Mouse (Mus musculus) embryonic fibroblast, embryonic 13.5 days (primary cell): ENCODE results near the gene Acot13.

ENCODE experiments used
- CTCF ChIP-seq: IDR thresholded peaks from 2 replicates; pipeline ENCODE4 v1.5.1; 2011; ENCODE audit warnings: mild to moderate bottlenecking, control low read depth, low read length, moderate library complexity, borderline replicate concordance; ENCODE audit not compliant: insufficient read depth
- POLR2A ChIP-seq: IDR thresholded peaks from 2 replicates; pipeline ENCODE4 v1.6.1; 2011; ENCODE audit warnings: low read depth, mild to moderate bottlenecking, control low read depth, low read length, moderate library complexity

DNA sequence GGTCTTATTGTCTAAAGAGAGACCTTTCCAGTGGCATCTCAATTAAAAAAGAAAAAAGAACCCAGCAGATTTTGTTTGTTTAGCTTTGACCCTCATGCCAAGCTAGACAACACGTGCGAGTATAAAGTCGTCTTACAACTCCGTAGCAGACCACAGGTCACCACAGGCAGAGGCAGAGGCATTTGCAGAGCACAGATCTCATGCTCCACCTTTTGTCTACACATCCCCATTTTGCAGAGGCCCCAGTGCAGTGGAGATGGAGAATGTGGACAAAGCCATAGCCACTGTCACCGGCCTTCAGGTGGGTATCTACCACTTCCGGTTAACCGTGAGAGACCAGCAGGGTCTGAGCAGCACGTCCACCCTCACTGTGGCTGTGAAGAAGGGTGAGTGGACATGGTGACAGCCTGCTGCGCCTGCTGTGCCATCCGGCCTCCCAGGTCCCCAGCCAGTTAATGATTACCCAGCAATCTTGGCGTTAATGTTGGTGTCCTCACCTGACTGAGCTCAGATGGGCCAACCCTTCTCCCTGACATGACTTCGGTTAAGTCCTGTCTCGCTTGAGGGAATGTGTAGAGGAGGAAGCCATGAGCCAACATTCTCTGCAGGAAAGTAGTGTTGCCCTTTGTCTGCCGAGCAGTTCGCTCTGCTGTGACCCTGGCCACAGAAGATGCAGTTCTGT, 48.2 kb upstream of the Acot13 start:
- TF ChIP-seq POLR2A (no peak), CTCF (no peak)
